Mouse (Mus musculus) liver, postnatal 0 days (tissue): ENCODE results near the gene Aldh1l1. TPM values are rescaled to one million over a fixed set of nuclear protein-coding genes. Genes with fewer than 3 reads are reported as not detected.

ENCODE experiments used
- ATAC-seq: fragments of 200-750 bp; cut with Nextera tagmentation; 2 replicates; pipeline ENCODE4 v1.8.0; 2017; ENCODE audit warnings: mild to moderate bottlenecking, moderate library complexity
- DNase-seq: peaks from one replicate; pipeline ENCODE4 v3.0.0-alpha.2; 2016
- H3K27ac ChIP-seq: fragments of 300-500 bp; sonication (generic); 2 replicates; pipeline ENCODE4 v1.5.1; 2014; ENCODE audit warnings: antibody characterized with exemption, moderate library complexity, mild to moderate bottlenecking, low read depth
- H3K27me3 ChIP-seq: fragments of 300-500 bp; sonication (generic); 2 replicates; pipeline ENCODE4 v1.6.1; 2014; ENCODE audit warnings: low read length, control low read depth, mixed read lengths; ENCODE audit not compliant: insufficient read depth
- H3K36me3 ChIP-seq: fragments of 300-500 bp; sonication (generic); replicated peaks from 2 replicates; pipeline ENCODE4 v1.6.1; 2014; ENCODE audit warnings: mild to moderate bottlenecking, control low read depth, low read length, moderate library complexity, mixed read lengths; ENCODE audit not compliant: insufficient read depth
- H3K4me1 ChIP-seq: fragments of 300-500 bp; sonication (generic); 2 replicates; pipeline ENCODE4 v1.6.1; 2014; ENCODE audit warnings: antibody characterized with exemption, mild to moderate bottlenecking, control low read depth; ENCODE audit not compliant: insufficient read depth
- H3K4me2 ChIP-seq: fragments of 300-500 bp; sonication (generic); 2 replicates; pipeline ENCODE4 v1.6.1; 2014; ENCODE audit warnings: low read depth, mild to moderate bottlenecking, low read length, moderate library complexity, mixed read lengths
- H3K4me3 ChIP-seq: fragments of 300-500 bp; sonication (generic); 2 replicates; pipeline ENCODE4 v1.5.1; 2014; ENCODE audit warnings: low read depth, low read length
- H3K9ac ChIP-seq: fragments of 300-500 bp; sonication (generic); replicated peaks from 2 replicates; pipeline ENCODE4 v1.6.1; 2014; ENCODE audit warnings: mild to moderate bottlenecking, moderate library complexity
- H3K9me3 ChIP-seq: fragments of 300-500 bp; sonication (generic); 2 replicates; pipeline ENCODE4 v1.6.1; 2016; ENCODE audit warnings: mild to moderate bottlenecking, control low read depth, low read length, mixed read lengths
- CTCF ChIP-seq: sonication (generic); IDR thresholded peaks from 2 replicates; pipeline ENCODE4 v1.5.1; 2016; ENCODE audit warnings: antibody characterized with exemption, low read depth
- EP300 ChIP-seq: IDR thresholded peaks from 2 replicates; pipeline ENCODE4 v1.6.1; 2016; ENCODE audit warnings: antibody characterized with exemption, low read depth, mild to moderate bottlenecking
- WGBS: fragments of 180-500 bp; shearing (Covaris S2); extraction: QIAGEN DNeasy Blood & Tissue Kit; methylation state at CpG from one replicate; pipeline ENCODE4 v1.1.7; 2014; ENCODE audit not compliant: insufficient replicate concordance; 5-methylcytosine and 5-hydroxymethylcytosine counted together
- polyA plus RNA-seq: library from polyadenylated mRNA; unstranded; fragments of >200 nt; fragmentation: Nextera tagmentation; extraction: Ambion mirVana; gene quantifications from 2 replicates; pipeline ENCODE4 v1.2.1, GENCODE M21; 2015

Gene Aldh1l1
- polyA plus RNA-seq, 1 experiment from 2014 or later: 114 TPM

- DNase-seq (no peak), ATAC-seq (no peak)
- no peaks in the 10 kb centered on the region for H3K9me3 ChIP-seq
- 52% methylated on average over 7 of the region's 7 CpGs for WGBS
- TF ChIP-seq CTCF (no peak), EP300 (no peak)
- no peaks in the 10 kb centered on the region for H3K27me3 ChIP-seq
- H3K36me3 ChIP-seq: no peaks in the 10 kb centered on the region
- H3K4me2 ChIP-seq: no peak overlapping the region
- H3K4me3 ChIP-seq: no peak overlapping the region
- H3K4me1 ChIP-seq: peaks cover 27% of the 10 kb centered on the region
- H3K9ac ChIP-seq: no peak overlapping the region
- no peak overlapping the region for H3K27ac ChIP-seq
Measured at GRCm38 (mm10) chr6:90601736-90602135, 115.5 kb downstream of the Aldh1l1 start.

DNA sequence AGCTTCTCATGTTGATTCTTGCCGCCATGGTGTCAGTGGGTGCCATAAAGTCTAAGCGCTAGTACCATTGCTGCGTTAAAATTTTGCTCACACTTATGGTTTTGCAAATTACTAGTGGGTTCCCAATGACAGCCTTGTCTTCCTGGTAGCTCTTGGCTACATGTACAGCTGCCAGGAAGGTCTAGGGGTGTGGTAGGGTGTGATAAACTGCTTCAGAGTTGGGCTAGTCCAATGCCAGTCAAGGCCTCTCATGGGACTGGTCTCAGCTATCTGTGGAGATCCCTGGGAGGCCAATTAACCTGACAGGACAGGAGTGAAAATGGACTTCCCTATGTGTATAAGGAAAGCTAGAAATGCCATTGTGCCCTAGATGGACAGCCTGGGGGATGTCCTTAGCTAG lies 116.1 kb downstream of the Aldh1l1 start:
- Histone ChIP-seq H3K9ac (no peak overlapping the region), H3K27ac (no peak overlapping the region), H3K4me2 (no peak overlapping the region), H3K27me3 (no peaks in the 10 kb centered on the region), H3K9me3 (no peaks in the 10 kb centered on the region), H3K4me3 (no peak overlapping the region), H3K4me1 (peaks cover 30% of the 10 kb centered on the region), H3K36me3 (no peaks in the 10 kb centered on the region)
- no peak for ATAC-seq
- WGBS: 77% methylated on average over 3 of the region's 3 CpGs
- DNase-seq: no peak
- TF ChIP-seq CTCF (no peak), EP300 (no peak)

DNA sequence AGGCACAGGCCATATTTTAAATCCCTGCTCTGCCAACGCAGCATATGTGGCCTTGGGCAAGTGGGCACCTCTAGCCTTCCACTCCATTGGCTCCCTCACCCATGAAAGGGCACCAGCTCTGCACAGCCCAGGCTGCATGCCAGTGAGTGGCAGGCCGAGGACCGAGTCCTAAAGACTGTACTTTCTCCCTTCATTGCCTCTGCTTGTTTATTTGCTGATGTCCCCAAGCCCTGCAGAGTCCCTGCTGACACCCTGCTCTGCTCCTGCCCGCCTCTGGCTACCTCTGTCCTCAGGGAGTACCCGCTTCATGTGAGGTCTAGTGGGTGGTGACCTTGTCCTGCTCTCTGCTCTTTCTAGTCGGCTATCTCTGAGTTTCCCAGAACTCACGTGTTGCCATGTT lies 116.9 kb downstream of the Aldh1l1 start:
- peak overlapping the region; percentile 44; the same call in 1 of the 2 replicates for H3K27ac ChIP-seq
- no peaks in the 10 kb centered on the region for H3K27me3 ChIP-seq
- 54% methylated on average over 7 of the region's 7 CpGs for WGBS
- no peak for TF ChIP-seq EP300
- TF ChIP-seq CTCF: no peak
- no peak overlapping the region; the same call in 1 of the 2 replicates for H3K9ac ChIP-seq
- no peaks in the 10 kb centered on the region for H3K36me3 ChIP-seq
- peaks cover 36% of the 10 kb centered on the region for H3K4me1 ChIP-seq
- no peak overlapping the region for H3K4me2 ChIP-seq
- H3K4me3 ChIP-seq: no peak overlapping the region
- no peaks in the 10 kb centered on the region for H3K9me3 ChIP-seq
- no peak for DNase-seq
- peak; percentile 8 for ATAC-seq

- ATAC-seq: no peak
- H3K27me3 ChIP-seq: no peaks in the 10 kb centered on the region
- H3K4me2 ChIP-seq: peak overlapping the region; percentile 88
- H3K9ac ChIP-seq: no peak overlapping the region
- TF ChIP-seq CTCF (no peak), EP300 (no peak)
- DNase-seq: no peak
- WGBS: 60% methylated on average over 3 of the region's 3 CpGs
- H3K27ac ChIP-seq: no peak overlapping the region
- peak overlapping the region; percentile 65; the same call in 1 of the 2 replicates for H3K4me3 ChIP-seq
- H3K36me3 ChIP-seq: no peaks in the 10 kb centered on the region
- H3K4me1 ChIP-seq: peaks cover 39% of the 10 kb centered on the region
- no peaks in the 10 kb centered on the region for H3K9me3 ChIP-seq
Measured at GRCm38 (mm10) chr6:90604130-90604529, 117.9 kb downstream of the Aldh1l1 start.

DNA sequence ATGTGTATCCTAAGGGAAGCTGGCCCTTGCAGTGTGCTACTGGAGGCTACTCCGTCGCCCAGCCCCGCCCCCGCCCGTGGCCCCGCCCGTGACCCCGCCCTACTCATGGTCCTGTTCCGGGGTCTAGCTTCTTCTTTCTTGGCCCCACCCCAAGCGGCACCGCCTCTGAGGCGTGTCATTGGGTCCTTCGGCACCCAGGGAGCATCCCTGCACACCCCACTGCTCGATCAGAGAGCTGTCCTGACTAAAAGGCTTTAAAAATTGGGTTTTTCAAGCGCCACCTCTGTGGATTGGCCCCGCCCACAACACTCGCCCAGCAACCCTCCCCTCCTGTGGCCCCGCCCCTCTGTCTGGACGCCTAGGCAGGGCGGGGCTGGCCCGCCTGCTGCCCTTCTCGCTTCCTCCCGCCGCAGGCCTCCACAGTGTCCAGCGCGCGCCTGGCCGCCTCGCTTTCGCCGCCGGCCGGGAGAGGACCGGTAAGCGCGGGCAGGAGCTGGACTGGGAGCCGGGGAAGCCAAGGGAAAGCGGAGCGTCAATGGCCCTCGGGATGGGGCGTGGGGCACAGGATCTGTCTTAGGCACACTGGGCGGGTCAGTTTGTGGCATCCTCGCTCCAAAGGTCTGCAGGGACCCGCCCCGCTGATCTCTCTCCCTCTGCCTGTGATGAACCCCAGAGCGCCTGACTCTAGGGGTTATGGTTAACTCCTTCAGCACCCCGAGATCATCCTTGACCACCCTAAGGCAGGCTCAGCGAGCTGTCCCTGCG lies 118.5 kb downstream of the Aldh1l1 start, which contains the start of gene Slc41a3:
TSS of gene Slc41a3 (plus strand) at position 193 of the 765 bp plus-strand sequence.
- peak within 1 kb of the TSS; percentile 72 for H3K9ac ChIP-seq
- 4% methylated on average over 46 of the region's 49 CpGs for WGBS
- DNase-seq (peak; percentile 96), ATAC-seq (peak; percentile 84)
- H3K9me3 ChIP-seq: no peaks in the 10 kb centered on the region
- peaks cover 39% of the 10 kb centered on the region for H3K4me1 ChIP-seq
- H3K27me3 ChIP-seq: no peaks in the 10 kb centered on the region
- TF ChIP-seq CTCF (no peak), EP300 (no peak)
- no peaks in the 10 kb centered on the region for H3K36me3 ChIP-seq
- peak within 1 kb of the TSS; percentile 88 for H3K27ac ChIP-seq
- H3K4me2 ChIP-seq: peak within 1 kb of the TSS; percentile 88
- H3K4me3 ChIP-seq: peak within 1 kb of the TSS; percentile 65

DNA sequence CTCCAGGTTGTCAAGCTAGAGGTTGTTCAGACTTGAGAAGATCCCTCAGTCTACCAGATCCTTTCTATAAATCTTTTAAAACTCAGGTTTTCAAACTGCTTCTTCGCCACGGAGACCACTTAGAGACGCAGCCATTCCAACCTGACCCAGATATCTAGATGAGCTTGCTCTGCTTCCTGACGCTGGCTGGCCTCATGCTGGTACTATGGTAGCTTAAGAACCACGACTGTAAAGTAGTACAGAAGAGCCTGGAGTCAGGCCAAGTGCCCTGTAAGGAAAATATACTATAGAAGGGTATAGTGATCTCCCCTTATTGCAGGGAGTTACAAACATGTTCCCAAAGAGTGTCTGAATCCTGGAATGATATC lies 119.1 kb downstream of the Aldh1l1 start:
- H3K27ac ChIP-seq: peak overlapping the region; percentile 88; the same call in 1 of the 2 replicates
- H3K9me3 ChIP-seq: no peaks in the 10 kb centered on the region
- peaks cover 39% of the 10 kb centered on the region for H3K4me1 ChIP-seq
- peak overlapping the region; percentile 72 for H3K9ac ChIP-seq
- WGBS: 17% methylated on average over 5 of the region's 5 CpGs
- DNase-seq: no peak
- peak overlapping the region; percentile 65 for H3K4me3 ChIP-seq
- ATAC-seq: no peak
- H3K36me3 ChIP-seq: no peaks in the 10 kb centered on the region
- TF ChIP-seq EP300: no peak
- no peak for TF ChIP-seq CTCF
- H3K27me3 ChIP-seq: no peaks in the 10 kb centered on the region
- H3K4me2 ChIP-seq: peak overlapping the region; percentile 88
